Mouse (Mus musculus): ENCODE measurements at regions not wholly inside any gene's neighbourhood (a gene's known extent, or its start where the extent isn't known, plus 50 kb on each side); places are given as distances from the start of the nearest gene placed in this dataset.

DNA sequence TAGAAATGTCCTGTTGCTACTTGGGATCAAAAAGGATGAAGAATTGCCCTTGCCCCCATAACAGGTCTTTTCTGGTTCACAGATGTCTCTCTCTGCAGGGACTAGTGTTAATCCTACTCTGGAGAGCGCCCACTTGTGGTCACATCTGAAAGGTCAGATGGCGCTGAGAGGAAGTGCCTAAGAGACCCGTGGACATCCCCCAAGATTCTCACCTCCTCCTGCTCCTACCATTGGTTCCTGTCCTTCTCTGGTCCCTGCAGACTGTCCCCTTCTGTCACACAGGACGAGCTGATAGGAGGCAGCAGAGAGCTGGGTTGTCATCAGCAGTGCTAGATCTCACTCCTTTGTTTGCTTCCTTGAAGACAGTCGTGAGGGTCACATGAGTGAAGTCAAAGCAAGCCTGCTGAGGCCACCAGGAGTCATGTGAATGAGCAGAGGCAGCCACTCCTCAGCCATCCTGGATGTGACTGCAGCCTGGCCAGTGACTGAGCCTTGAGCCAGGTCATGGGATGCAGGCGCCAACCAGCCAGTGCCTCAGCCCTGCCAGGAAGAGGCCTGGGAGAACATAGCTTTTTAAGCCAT lies 420.6 kb downstream of the Matn1 start:
- peak; percentile 55 for DNase-seq (ENCODE audit: extremely low spot score, low spot score)

DNA sequence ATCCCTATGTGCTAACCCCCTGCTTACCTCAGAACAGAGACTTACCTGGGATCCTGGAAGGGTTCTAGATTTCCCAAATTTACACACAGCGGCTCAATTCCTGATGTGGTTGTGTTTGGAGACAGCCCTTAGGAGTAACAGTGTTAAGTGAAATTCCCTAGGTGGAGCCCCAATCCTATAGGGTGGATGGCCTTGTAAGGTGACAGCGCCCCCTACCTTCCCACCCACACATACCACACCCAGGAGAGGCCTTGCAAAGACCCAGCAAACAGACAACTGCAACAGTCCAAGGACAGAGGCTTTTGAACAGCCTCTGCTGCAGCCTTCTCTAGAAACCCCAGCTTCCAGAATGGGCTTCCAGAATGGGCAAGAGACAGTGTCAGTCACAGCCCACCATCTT lies 421.8 kb downstream of the Matn1 start:
- no peak for DNase-seq (ENCODE audit: extremely low spot score, low spot score)

DNA sequence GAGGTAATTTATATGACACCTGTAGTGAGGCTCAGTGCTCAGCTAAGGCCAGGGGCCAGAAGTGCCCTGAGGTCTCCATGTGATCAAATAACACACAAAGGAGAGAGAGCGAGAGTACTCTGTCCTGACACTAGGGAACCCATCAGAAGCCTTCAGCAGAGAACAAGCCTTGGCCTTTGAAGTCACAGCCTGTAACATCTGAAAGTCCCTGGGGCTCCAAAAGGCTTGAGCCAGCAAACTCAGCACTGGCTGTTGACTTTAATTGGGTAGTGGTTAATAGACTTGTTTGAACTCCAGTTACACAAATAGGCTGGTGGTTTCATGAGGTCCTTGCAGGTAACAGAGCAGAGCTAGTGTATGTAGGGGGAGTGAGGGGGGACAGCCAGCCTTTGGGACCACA lies 422.5 kb downstream of the Matn1 start:
- DNase-seq (ENCODE audit: extremely low spot score, low spot score): no peak

DNA sequence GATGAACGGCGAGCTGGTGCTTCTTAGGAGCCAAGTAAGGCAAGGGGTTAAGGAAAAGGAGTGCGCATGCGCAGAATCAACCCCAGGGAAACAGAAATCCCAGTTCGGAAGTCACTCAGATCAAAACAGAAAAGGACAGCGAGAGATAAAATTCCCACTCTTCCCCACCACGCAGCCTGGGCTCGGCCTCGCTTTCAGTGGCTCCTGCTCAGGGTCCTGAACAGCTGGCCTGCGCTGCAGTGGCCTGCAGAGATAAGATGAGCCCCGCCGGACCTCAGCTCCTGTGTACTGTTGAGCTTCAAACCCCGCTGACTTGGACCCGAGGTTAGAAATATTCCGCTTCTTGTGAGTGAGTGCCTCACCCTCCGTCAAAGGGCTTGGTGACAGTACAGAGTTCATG lies 428.3 kb downstream of the Matn1 start:
- no peak for DNase-seq (ENCODE audit: extremely low spot score, low spot score)

DNA sequence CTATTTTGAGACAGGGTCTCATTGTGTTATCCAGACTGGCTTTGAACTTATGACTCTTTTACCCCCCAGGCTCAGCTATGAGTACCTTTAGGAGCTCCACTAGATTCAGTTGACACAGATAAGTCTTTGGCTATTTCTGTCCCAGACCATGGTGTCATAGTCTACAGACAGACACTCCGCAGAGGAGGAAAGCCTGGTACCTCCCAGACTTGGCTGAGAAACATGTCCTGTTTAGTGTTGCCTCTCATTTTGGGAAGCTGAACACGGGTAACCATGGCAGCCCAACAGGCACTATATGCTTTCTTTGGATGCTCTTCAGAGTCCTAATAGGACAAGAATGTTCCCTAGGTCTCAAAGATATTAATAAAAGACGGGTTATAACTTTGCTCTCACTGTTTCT lies 429.0 kb downstream of the Matn1 start:
- no peak for DNase-seq (ENCODE audit: extremely low spot score, low spot score)

DNA sequence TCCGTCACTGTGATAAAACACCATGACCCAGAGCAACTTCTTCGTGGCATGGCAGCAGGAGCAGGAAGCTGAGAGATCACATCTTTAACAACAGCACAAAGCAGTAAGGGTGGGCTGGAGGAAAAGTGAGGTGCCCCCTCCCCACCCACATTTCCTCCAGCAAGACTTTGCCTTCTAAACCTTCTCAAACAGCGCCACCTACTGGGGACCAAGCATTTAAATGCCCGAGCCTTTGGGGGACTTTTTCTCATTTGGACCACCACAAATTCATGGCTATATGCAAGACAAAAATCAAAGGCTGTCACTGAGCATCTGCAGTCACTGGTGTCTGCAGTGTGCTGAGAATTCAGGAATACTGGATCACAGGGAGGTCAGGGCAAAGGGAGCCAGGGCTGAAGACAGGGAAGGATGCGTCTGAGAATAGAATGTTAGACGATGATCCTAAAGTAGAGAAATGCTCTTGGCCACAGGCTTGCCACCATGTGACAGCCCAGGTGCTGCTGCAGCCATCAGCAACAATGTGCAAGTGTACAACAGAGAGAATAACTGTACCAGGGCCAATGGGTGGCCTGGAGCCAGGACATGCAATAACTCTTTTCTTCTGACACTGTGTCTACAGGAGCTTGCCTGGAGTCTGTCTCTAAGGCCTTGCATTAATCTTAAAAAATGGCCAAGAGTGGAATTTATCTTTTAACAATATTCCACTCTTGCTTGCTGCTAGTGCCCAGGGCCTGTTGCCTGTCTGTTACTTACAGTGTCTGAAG lies 430.5 kb downstream of the Matn1 start:
- no peak for DNase-seq (ENCODE audit: extremely low spot score, low spot score)

DNA sequence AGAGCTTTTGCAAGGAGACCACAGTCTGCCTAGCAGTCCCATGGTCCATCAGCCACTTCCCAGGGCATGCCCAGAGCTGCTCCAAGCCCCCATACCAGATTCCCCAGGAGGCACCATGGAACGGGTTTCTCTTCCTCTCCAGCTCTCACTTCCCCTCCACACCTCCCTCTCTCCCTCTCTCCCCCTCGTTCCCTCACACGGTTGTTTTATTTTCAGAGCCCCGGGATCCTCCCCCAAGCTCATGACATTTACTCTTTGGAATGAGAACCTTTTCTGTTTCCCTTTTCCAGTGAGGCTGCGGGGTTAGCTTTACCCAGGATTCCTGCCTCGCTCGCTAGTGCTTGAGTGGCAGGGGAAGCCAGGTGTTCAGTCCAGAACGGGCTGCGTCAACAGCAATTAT lies 436.9 kb downstream of the Matn1 start:
- no peak for DNase-seq (ENCODE audit: extremely low spot score, low spot score)

DNA sequence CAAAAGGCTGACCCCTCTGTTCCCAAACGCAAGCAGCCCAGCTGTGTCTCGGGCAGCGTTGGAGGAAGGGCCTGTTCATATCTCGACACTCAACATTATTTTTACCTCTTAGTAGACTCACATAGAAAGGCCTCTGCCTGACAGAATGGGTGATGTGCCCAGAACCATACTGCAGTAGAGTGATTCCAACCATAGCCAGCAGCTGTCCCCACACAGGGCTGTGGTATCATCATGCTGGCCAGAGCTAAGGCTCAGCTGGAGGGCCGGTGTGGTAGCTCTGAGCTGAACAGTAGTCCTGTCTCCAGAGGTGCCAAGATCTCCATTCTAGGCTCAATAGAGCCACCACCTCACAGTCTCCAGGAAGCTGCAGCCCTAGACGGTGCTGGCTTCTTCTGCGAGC lies 437.3 kb downstream of the Matn1 start:
- DNase-seq (ENCODE audit: extremely low spot score, low spot score): no peak

DNA sequence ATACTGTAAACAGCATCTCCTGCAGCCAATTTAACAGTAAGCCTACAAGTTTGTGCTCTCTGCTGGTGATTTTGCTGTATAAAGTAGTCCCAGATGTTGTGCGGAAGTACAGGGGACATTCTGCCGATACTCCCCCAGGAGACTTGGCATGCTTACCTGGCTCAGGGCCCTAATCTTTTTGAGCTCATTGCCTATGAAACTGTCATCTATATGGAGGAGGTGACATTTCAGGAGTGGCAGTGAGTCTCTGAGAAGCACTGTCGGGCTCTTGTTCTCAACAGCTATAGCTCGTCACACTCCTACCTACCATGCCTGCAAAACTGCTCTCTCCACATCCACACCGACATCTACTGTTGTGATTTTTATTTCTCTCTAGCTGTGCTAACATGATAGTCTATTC lies 439.7 kb downstream of the Matn1 start:
- no peak for DNase-seq (ENCODE audit: extremely low spot score, low spot score)

DNA sequence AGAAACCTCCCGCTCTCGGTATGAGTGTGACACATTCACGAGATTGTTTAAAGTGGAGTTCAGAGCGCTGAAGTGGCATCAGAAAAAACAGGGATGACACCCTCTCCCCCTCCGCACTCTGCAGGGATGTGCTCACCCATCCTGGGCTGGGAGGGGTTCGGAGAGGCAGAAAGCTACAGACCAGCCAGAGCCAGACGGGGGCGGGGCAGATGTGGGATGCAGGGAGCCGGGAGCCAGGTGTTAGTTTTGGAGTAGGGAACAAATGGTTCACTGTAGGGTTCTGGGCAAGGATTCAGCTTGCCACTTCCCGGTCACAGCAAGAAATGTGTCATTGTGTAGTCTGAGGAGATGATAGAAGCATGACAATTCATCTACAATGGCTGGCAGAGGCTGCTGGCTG lies 442.8 kb downstream of the Matn1 start:
- DNase-seq (ENCODE audit: extremely low spot score, low spot score): no peak

DNA sequence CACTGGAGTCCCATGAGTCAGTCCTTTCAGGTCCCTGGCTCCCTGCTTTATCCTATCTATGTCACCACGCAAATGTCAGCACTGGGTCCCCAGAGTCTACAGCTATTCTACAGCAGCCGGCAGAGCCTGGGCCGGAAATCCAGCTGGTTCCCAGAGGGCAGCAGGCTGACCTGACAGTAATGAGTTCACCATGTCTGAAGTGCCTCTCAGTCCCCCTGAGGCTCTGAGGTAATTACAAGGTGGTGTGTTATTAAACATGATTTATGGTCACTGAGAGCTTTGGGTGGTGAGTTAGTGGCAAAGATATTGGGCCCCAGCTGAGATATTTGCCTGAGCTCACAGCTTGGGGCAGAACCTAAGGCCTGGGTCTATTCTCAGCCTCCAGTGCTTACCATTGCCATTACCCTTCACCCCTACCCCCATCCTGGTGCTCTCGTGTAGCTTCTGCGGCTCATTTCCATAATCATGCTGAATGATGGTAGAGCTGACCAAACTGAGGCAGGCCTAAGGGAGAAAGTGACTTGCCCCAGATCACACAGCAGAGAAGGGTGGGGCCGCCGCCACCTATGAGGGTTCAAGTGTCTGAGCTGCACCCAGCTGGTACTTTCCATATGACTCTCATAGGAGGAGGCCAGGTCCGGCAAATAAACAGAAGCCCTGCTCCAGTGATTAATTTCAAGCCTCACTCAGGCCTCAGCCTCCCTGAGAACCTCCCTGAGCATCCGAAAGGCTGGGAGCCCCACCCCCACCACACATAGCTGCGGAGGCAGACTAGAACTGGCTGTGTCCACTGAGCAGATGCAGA lies 446.8 kb downstream of the Ptpru start:
- peak; percentile 45 for DNase-seq (ENCODE audit: extremely low spot score, low spot score)

DNA sequence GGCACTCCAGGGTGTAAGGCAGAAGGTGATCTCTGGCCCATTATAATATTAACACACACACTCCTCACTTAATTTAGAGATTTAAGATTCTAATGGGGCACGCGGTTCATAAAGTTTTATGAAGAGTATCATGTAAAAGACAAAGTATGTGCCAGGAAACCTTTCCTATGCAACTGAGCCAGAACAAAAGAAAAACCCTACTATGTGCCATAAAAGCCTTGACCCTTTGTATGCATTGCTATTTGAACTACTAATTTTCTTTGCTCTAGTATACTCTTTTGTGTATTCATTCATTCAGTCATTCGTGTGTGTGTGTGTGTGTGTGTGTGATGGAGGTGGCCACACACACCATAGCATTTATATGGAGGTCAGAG lies 446.2 kb downstream of the Ptpru start:
- DNase-seq (ENCODE audit: extremely low spot score, low spot score): no peak

DNA sequence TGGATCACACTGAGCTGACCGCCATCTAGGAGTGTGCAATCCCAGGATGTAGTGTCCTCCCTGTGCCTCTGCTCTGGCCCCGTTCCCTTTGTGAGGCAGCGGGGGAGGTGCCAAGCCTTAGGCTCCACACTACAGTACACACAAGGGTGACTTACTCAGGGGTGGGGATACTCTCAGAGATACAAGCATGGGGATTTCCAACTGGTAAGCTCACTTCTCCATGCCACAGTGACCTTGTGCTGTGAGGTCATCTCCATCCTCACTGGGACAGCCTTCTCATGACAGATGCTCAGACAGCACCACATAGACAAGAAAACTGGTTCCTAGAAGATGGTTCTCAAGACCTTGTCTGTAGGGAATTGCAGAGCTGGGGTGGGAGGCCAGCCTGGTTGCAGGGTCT lies 445.6 kb downstream of the Ptpru start:
- DNase-seq (ENCODE audit: extremely low spot score, low spot score): no peak

DNA sequence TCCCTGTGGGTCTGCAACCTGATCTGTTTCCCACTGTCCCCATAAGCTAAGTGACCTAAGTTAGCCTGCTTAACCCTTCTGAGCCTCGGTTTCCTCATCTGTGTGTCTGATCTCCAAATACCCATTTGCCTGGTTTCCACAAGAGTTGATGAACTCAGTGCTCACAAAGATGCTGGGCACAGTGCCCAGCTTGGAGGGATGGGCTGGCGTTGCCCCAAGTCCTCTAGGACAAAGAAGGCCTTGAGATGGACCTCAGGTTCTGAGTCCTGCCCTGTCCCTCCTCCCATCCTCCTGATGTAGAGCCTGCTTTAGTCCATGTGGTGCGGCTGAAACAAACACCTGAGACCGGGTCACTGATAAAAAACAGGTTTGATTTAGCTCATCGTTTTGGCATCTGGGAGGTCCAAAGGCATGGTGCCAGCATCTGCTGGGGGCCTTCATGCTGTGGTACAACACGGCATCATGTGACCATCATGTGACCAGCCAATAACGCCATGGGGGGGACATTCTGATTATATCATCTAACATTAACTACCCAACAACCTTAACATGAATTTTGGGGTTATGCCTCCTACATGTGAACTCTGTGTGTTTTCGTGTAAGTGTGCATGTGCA lies 441.8 kb downstream of the Ptpru start:
- DNase-seq (ENCODE audit: extremely low spot score, low spot score): no peak

DNA sequence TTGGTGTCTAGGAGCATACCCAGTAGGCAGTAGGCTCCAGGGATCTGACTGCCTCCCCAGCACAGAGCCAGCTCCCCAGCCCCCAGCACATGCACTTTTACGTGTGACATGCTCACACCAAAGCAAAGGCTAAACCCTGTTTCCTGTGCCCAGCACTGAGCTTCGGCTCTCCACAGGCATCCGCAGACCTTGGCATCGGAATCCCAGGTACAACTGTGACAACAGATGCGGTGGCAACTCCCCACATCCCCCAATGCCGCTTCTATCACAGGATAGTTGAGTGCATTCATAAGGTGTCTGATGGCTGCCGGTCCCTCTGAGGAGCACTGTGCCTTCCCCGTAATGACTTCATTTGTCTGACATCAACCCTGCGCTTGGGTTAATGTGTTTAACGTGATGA lies 440.9 kb downstream of the Ptpru start:
- no peak for DNase-seq (ENCODE audit: extremely low spot score, low spot score)

DNA sequence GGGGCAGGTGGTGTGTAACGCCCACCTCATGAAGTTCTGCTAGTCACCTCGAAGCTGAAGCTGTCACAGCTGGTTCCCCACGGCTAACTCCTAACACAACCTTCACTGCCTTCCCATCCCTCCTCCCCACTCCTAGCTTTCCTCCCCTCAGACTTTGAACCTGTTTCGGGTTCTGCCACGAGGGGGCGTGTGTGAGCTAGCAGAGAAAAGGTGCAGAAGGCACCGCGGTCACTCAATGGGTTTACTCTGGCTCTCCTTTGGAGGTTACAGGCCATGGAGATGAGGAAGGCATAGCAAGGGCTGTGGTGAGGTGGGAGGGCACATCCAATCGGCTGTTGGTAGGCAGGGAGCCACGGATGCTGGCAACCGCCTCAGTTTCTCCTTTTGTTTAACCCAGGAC lies 437.3 kb downstream of the Ptpru start:
- DNase-seq (ENCODE audit: extremely low spot score, low spot score): peak; percentile 72

DNA sequence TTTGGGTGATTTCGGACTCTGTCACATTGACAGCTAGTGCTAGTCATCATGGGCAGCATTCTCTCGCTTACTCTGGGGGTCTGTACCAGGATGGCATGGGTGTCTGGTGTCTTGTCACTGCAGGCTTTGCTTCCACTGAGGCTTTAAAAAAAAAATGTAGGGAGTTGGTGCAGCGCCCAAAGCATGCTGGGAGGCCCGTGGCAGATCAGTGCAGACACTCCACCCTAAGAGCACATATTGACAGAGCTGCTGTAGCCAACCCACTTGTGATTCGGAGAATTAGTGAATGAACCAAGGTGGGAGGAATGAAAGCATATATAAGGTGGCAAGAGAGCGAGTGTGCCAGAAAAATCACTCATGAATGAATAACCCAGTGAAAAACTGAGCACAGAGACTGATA lies 436.8 kb downstream of the Ptpru start:
- DNase-seq (ENCODE audit: extremely low spot score, low spot score): no peak

DNA sequence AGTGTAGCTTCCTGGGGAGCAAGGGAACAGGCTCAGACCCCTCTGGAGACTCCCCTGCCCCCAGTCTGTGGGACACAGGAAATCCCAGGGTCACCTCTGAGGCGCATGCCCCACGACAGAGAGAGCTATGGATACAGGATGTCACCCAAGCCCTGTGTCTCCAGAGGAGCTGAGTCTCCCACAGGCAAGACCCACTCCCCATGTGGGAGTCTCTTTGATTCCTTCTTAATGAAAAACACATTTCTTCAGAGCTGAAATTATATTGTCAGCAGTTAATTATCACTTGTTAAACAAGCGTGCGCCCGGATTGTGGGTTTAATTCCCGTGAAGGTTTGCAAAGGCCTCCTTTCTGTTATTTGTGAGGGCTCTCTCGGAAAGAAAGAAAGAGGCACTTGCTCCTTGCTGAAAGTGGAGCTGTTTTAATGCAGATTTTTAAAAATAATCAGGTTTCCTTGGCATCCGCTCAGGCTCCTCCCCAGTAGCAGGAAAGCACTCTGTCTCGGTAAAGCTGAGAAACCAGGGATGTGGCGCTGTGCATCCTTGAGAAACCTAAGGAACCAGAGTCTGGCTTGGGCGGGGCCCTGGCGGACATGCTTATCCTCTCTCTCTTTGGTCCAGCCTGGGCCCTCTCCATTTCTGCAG lies 432.6 kb downstream of the Ptpru start:
- no peak for DNase-seq (ENCODE audit: extremely low spot score, low spot score)

DNA sequence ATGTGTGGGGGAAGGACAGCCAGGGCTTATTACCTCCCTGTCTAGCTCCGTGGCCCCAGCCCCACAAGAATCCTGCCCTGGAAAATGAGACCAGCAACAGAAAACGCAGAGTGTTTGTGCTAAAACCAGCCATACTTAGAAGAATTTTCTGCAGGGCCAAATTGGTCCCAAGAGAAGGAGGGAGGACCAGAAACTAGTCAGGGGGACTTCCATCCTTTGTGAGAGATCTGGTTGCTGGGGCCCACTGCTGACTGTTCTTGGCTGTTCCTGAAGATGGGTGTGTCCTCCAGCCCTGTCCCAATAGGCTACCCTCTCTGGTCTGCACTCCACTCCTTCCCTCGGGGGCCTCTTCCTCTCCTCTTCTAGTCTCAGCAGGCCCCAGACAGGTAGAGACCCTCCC lies 430.6 kb downstream of the Ptpru start:
- no peak for DNase-seq (ENCODE audit: extremely low spot score, low spot score)

DNA sequence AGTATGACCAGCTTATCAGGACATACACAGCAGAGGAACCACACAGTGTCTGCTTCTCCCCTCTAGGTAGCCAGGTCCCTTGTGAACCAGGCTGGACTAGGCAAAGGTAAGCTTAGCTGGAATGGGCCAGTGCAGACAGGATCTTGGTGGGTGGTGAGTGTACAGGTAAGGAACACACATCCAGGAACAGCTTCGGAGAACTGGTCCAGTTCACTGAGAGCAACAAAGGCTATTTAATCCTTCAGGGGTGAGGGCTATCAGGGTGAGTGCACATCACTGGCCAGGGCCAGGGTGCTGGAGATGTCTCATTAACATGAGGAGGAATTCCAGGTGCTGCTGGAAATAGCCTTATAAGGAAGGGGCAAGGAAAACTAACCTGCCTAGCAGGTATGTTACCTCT lies 429.4 kb downstream of the Ptpru start:
- no peak for DNase-seq (ENCODE audit: extremely low spot score, low spot score)

DNA sequence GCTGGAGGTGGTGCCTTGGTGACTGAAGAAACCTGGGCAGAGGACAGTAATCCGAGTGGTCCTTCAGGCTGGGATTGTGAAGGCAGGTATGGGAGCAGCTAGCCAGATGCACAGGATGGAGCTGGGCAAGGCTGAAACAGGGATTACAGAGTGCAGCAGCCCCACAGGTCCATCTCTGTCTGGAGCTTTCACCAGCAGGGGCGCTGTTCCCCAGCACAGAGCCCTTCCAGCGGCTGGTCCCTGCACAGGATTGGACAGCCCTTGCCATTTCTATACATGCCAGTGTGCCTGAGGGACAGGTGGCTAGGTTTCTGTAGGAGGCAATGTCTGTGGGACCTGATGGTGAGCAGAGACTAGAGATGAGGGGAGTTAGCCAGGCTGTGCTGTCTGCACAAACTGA lies 428.3 kb downstream of the Ptpru start:
- peak; percentile 68 for DNase-seq (ENCODE audit: extremely low spot score, low spot score)

DNA sequence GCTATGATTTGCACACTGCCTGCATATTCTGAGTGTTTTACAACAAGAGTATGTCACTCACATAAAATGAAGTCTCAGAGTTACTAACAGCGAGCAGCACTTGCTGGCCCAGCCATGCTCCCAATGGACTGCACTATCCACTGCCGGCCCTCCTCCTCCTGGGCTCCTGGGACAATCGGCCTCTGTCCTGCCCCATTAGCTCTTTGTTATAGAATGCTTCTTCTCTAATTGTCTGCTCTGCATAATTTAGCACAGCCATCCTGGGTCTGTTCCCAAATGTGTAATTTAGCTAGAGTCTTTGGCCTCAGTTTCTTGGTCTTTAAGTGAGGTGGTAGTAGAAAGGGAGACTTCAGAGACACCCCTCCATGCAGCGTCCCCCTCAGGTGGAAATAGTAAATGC lies 426.2 kb downstream of the Ptpru start:
- DNase-seq (ENCODE audit: extremely low spot score, low spot score): no peak
